Mouse (Mus musculus): ENCODE results near the gene Ssbp2.

GRCm38 (mm10) chr13:91501735-91502134 lies 41.7 kb downstream of the Ssbp2 start:
- TF ChIP-seq POLR2A (IDR thresholded peaks at IDR 0.05; ENCODE audit: borderline replicate concordance, extremely low read depth, low read depth, low read length), result no peak
- TF ChIP-seq CTCF (IDR thresholded peaks at IDR 0.05; ENCODE audit: insufficient read depth, low read length), result no peak
